Mouse (Mus musculus) limb, embryonic 13.5 days (tissue): ENCODE data around the gene Zfp580. TPM values are rescaled to one million over a fixed set of nuclear protein-coding genes. Genes with fewer than 3 reads are reported as not detected.
A peak's percentile ranks its signal among the peaks of the same experiment; 100 is the strongest.
"Not testable (repeated sequence)": the region's sequence is repeated elsewhere in the genome, so short reads cannot be mapped to it uniquely, and the experiment has no call there.

Source experiments
- ATAC-seq: fragments of 200-750 bp; cut with Nextera tagmentation; 2 replicates; pipeline ENCODE4 v1.8.0; 2017; ENCODE audit warnings: low read depth, moderate number of reproducible peaks, moderate TSS enrichment; ENCODE audit not compliant: low FRiP score
- H3K27ac ChIP-seq: fragments of 300-500 bp; sonication (generic); 2 replicates; pipeline ENCODE4 v1.5.1; 2015; ENCODE audit warnings: inconsistent platforms, mild to moderate bottlenecking, moderate library complexity
- H3K27me3 ChIP-seq: fragments of 300-500 bp; sonication (generic); 2 replicates; pipeline ENCODE4 v1.6.1; 2015; ENCODE audit warnings: mild to moderate bottlenecking, inconsistent platforms
- H3K36me3 ChIP-seq: fragments of 300-500 bp; sonication (generic); 2 replicates; pipeline ENCODE4 v1.6.1; 2015; ENCODE audit warnings: inconsistent platforms, mild to moderate bottlenecking, moderate library complexity
- H3K4me1 ChIP-seq: fragments of 300-500 bp; sonication (generic); 2 replicates; pipeline ENCODE4 v1.6.1; 2015; ENCODE audit warnings: inconsistent platforms
- H3K4me2 ChIP-seq: fragments of 300-500 bp; sonication (generic); replicated peaks from 2 replicates; pipeline ENCODE4 v1.6.1; 2015; ENCODE audit warnings: inconsistent platforms, mild to moderate bottlenecking, moderate library complexity
- H3K4me3 ChIP-seq: fragments of 300-500 bp; sonication (generic); 2 replicates; pipeline ENCODE4 v1.5.1; 2015; ENCODE audit warnings: moderate library complexity, mild to moderate bottlenecking, inconsistent platforms
- H3K9ac ChIP-seq: fragments of 300-500 bp; sonication (generic); 2 replicates; pipeline ENCODE4 v1.6.1; 2015; ENCODE audit warnings: mild to moderate bottlenecking, inconsistent platforms
- H3K9me3 ChIP-seq: fragments of 300-500 bp; sonication (generic); 2 replicates; pipeline ENCODE4 v1.6.1; 2016; ENCODE audit warnings: inconsistent platforms
- whole genome bisulfite sequencing: fragments of 180-500 bp; shearing (Covaris S2); methylation state at CpG from one replicate; pipeline ENCODE4 v1.1.7; 2015; 5-methylcytosine and 5-hydroxymethylcytosine counted together
- polyA plus RNA-seq: library from polyadenylated mRNA; unstranded; fragments of >200 nt; fragmentation: Nextera tagmentation; extraction: Ambion mirVana; gene quantifications from 2 replicates; pipeline ENCODE4 v1.2.1, GENCODE M21; 2015

Zfp580 gene
- polyA plus RNA-seq, result 42.1 and 42.8 TPM in 2 replicates

GRCm38 (mm10) chr7:5051193-5052192, at the start of gene Zfp580:
Gene Zfp580, plus strand, starts transcription at chr7:5051538.
- under 1% methylated on average over 65 of the region's 65 CpGs for WGBS
- Histone ChIP-seq H3K4me1 (peaks cover 42% of the 10 kb centered on the region), H3K9ac (peak within 1 kb of the TSS; percentile 88), H3K9me3 (no peaks in the 10 kb centered on the region), H3K27me3 (peaks cover 42% of the 10 kb centered on the region), H3K36me3 (no peaks in the 10 kb centered on the region), H3K27ac (peak within 1 kb of the TSS; percentile 63), H3K4me2 (peak within 1 kb of the TSS; percentile 89), H3K4me3 (peak within 1 kb of the TSS; percentile 73)
- peak; percentile 65 for ATAC-seq

GRCm38 (mm10) chr7:5002876-5003275, 48.5 kb upstream of the Zfp580 start:
- 63% methylated on average over 8 of the region's 8 CpGs for WGBS
- peaks cover 21% of the 10 kb centered on the region for H3K36me3 ChIP-seq
- H3K4me2 ChIP-seq, H3K27ac ChIP-seq, H3K27me3 ChIP-seq, H3K4me1 ChIP-seq, H3K9ac ChIP-seq, ATAC-seq, H3K9me3 ChIP-seq, H3K4me3 ChIP-seq: not testable (repeated sequence)

GRCm38 (mm10) chr7:5008229-5008628, 43.1 kb upstream of the Zfp580 start:
- ATAC-seq, result no peak
- H3K36me3 ChIP-seq, result peaks cover 74% of the 10 kb centered on the region
- 96% methylated on average over 26 of the region's 26 CpGs for WGBS

DNA sequence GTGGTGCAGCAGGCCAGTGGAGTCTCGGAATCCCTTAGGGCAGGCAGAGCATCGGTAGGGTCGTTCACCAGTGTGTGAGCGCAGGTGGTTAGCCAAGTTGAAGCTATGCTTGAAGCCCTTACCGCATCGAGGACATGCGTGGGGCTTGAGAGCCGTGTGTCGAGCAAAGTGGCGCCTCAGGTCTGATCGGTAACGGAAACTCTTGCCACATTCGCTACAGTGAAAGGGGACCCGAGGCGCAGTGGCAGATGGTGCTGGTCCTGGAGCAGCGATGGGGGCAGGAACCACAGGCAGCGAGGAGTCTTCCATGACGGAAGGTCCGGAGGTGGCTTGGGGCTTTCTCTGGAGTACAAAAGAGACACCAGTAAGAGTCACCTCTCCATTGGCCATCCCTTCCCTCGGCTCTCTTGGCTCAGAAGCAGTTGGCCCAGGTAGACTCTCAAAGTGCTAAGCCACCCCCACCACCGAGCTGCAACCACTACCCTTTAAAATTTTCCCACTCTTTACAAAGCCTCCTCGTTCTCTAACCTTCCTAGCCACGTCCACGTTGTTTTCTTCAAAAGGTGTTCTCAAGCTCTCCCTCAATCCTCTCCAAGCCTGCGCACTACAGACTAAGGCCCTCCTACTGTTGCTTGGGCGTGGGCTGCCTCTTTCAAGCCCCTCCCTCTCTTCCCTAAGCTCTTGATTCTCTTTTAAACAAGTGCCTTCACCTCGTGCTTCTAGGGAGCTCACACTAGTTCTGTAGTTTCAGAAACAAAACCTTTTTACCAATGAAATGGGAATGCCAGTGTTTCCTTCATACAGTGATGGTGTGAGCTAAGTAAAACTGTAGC, 38.4 kb upstream of the Zfp580 start:
- 92% methylated on average over 27 of the region's 27 CpGs for WGBS
- Histone ChIP-seq H3K27me3 (no peaks in the 10 kb centered on the region), H3K4me1 (peaks cover 10% of the 10 kb centered on the region), H3K27ac (no peak overlapping the region), H3K9me3 (peaks cover 5% of the 10 kb centered on the region; the same call in 1 of the 2 replicates), H3K36me3 (peaks cover 65% of the 10 kb centered on the region), H3K4me3 (peak overlapping the region; percentile 68), H3K9ac (no peak overlapping the region), H3K4me2 (peak overlapping the region; percentile 62)
- no peak for ATAC-seq

More at GRCm38 (mm10) chr7:5008229-5008628, 43.1 kb upstream of the Zfp580 start:
- H3K9me3 ChIP-seq, result peaks cover 5% of the 10 kb centered on the region; the same call in 1 of the 2 replicates
- H3K4me3 ChIP-seq, result no peak overlapping the region
- no peak overlapping the region for H3K4me2 ChIP-seq
- H3K27me3 ChIP-seq, result no peaks in the 10 kb centered on the region
- no peak overlapping the region for H3K9ac ChIP-seq
- no peak overlapping the region for H3K27ac ChIP-seq
- peaks cover 3% of the 10 kb centered on the region; the same call in 1 of the 2 replicates for H3K4me1 ChIP-seq

DNA sequence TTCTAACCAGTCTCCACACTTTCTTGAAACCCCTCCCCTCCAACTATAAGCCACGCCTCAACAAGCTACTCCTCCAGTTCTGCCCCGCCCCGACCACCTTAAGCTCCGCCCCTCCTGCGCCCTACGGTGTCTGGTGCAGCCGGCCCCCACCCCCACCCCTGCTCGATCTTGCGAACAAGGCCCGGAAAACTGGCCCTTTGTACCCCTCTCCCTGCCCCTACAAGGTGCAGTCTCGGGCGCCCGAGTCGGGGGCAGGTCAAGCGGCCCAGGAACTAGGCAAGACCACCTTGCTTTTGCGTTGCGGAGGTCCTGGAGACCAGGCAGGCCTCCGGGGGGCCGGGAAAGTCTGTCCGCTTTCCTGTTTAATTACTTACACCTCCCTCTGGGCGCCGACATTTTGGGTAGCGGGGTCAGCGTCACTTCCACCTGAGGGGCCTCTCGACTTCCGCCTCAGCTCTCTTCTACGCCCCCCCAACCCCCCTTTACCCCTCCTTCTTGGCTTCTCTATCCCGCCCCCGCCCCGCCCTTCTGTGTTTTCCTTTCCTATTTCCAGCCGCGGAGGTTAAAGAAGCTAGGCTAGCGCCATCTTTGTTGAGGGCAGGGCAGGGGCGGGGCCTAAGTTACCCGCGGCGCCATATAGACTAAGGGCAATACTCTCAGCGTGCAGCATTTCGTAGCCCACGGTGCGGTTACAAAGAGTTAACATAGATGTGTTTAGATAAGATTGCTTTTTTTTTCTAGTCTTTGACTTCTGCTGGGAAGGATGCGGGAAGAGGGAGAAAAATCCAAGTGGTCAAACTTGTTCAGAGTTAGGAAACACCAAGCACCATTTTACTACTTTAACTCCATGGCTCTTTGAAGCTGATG, 36.9 kb upstream of the Zfp580 start, which contains the start of the genes Zfp524 and Fiz1:
Zfp524 (plus strand) TSS at position 165 of the 867 bp plus-strand sequence.
Fiz1 (minus strand) TSS at position 447 of the 867 bp plus-strand sequence.
- peak within 1 kb of the TSS; percentile 70 for H3K4me2 ChIP-seq
- peaks cover 52% of the 10 kb centered on the region for H3K36me3 ChIP-seq
- H3K27me3 ChIP-seq, result no peaks in the 10 kb centered on the region
- peaks cover 14% of the 10 kb centered on the region for H3K4me1 ChIP-seq
- under 1% methylated on average over 41 of the region's 42 CpGs for WGBS
- peak within 1 kb of the TSS; percentile 83 for H3K9ac ChIP-seq
- peak within 1 kb of the TSS; percentile 68 for H3K4me3 ChIP-seq
- peak within 1 kb of the TSS; percentile 99 for H3K27ac ChIP-seq
- H3K9me3 ChIP-seq, result no peaks in the 10 kb centered on the region
- ATAC-seq, result peak; percentile 82

DNA sequence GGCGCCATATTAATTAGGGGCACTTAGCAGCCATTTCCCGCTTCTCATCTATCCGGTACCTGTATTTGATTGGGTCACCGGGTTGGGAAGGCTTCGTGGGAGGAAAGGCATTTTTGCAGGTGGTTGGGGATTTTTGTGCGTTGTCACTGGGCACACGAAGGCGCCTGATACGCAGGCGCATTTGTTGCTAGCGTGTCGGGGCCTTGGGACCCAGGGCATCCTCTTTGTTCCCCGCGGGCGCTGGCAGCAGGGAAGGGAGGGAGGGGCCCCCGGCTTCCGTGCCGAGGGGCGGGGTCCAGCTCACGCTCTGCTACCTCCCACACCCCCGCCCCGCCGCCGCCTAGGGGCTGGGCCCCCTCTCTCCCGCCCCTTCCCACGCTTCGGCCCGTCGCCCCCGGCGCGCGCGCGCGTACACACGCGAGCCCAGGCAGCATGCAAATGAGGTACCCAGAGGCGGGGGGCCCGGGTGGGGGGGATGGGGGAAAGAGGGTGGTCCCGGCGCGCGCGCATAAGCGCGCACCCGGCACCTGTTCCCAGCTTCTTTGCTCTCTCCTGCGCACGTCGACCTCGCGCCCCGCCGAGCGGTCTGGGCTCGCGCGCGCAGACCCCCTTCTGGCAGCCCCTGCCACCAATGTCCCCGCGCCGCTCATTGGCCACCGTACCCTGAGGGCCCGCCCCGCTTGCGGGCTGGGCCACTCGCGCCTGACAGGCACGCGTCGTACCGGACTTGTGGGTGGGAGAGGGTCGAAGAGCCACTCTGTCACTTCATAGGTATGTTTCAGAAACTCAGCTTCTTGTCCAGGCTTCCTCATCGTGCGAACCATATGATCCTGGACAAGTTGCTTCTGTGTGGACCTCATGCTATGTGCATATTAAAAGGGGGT, 36.0 kb upstream of the Zfp580 start, which contains the start of gene Gm44973:
Gm44973 (plus strand) TSS at position 379 of the 884 bp plus-strand sequence.
- peak within 1 kb of the TSS; percentile 68 for H3K4me3 ChIP-seq
- peaks cover 15% of the 10 kb centered on the region for H3K4me1 ChIP-seq
- no peaks in the 10 kb centered on the region for H3K27me3 ChIP-seq
- no peaks in the 10 kb centered on the region for H3K9me3 ChIP-seq
- H3K9ac ChIP-seq, result peak within 1 kb of the TSS; percentile 83
- peak within 1 kb of the TSS; percentile 70 for H3K4me2 ChIP-seq
- 1% methylated on average over 60 of the region's 76 CpGs for WGBS
- peaks cover 44% of the 10 kb centered on the region for H3K36me3 ChIP-seq
- peak; percentile 78 for ATAC-seq
- peak within 1 kb of the TSS; percentile 99 for H3K27ac ChIP-seq

- no peak for ATAC-seq
- no peaks in the 10 kb centered on the region for H3K27me3 ChIP-seq
- no peaks in the 10 kb centered on the region for H3K9me3 ChIP-seq
- H3K36me3 ChIP-seq, result peaks cover 37% of the 10 kb centered on the region
- H3K9ac ChIP-seq, result peak overlapping the region; percentile 65
- peak overlapping the region; percentile 68 for H3K4me3 ChIP-seq
- 59% methylated on average over 3 of the region's 3 CpGs for WGBS
- peak overlapping the region; percentile 99 for H3K27ac ChIP-seq
- H3K4me1 ChIP-seq, result peaks cover 17% of the 10 kb centered on the region
- H3K4me2 ChIP-seq, result peak overlapping the region; percentile 70
Measured at GRCm38 (mm10) chr7:5016057-5016456, 35.3 kb upstream of the Zfp580 start.

DNA sequence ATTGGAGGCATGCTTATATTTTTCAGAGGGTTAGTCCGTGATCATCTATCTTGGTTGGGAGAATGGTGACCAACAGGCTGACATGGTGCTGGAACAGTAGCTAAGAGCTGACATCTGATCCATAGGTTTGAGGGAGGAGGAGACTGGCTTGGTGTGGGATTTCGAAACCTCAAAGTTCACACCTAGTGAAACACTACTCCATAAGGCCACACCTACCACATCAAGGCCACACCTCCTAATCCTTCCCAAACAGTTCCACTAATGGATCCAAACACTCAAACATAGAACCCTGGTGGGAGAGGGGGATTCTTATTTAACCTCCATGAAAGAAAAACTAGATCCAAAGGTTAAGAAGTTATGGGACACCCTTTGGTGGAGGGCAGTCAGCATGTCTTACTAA, 34.4 kb upstream of the Zfp580 start:
- 96% methylated on average over 2 of the region's 2 CpGs for WGBS
- H3K4me2 ChIP-seq, result no peak overlapping the region
- peaks cover 25% of the 10 kb centered on the region for H3K4me1 ChIP-seq
- ATAC-seq, result no peak
- H3K27ac ChIP-seq, result no peak overlapping the region
- no peaks in the 10 kb centered on the region for H3K27me3 ChIP-seq
- no peak overlapping the region for H3K9ac ChIP-seq
- H3K4me3 ChIP-seq, result no peak overlapping the region
- H3K9me3 ChIP-seq, result no peaks in the 10 kb centered on the region
- H3K36me3 ChIP-seq, result peaks cover 33% of the 10 kb centered on the region

- no peak overlapping the region for H3K9ac ChIP-seq
- no peaks in the 10 kb centered on the region for H3K27me3 ChIP-seq
- H3K4me3 ChIP-seq, result no peak overlapping the region
- no peak for ATAC-seq
- H3K4me2 ChIP-seq, result no peak overlapping the region
- 91% methylated on average over 16 of the region's 16 CpGs for WGBS
- peaks cover 33% of the 10 kb centered on the region for H3K36me3 ChIP-seq
- H3K9me3 ChIP-seq, result no peaks in the 10 kb centered on the region
- no peak overlapping the region for H3K27ac ChIP-seq
- peaks cover 27% of the 10 kb centered on the region for H3K4me1 ChIP-seq
Measured at GRCm38 (mm10) chr7:5017352-5017751, 34.0 kb upstream of the Zfp580 start.

- 97% methylated on average over 21 of the region's 21 CpGs for WGBS
- no peak for ATAC-seq
Measured at GRCm38 (mm10) chr7:5017931-5018330, 33.4 kb upstream of the Zfp580 start.

More at GRCm38 (mm10) chr7:5017931-5018330, 33.4 kb upstream of the Zfp580 start:
- Histone ChIP-seq H3K4me1 (peaks cover 27% of the 10 kb centered on the region), H3K27ac (no peak overlapping the region), H3K9ac (no peak overlapping the region), H3K9me3 (no peaks in the 10 kb centered on the region), H3K4me2 (no peak overlapping the region), H3K27me3 (no peaks in the 10 kb centered on the region), H3K36me3 (peaks cover 33% of the 10 kb centered on the region), H3K4me3 (no peak overlapping the region)
